Mouse (Mus musculus): Measurements from ENCODE around the gene M1ap. TPM values are rescaled to one million over a fixed set of nuclear protein-coding genes. Genes with fewer than 3 reads are reported as not detected.
A peak's percentile ranks its signal among the peaks of the same experiment; 100 is the strongest.

The M1ap gene
- total and polyA plus RNA-seq, 2 experiments: 0.17 TPM; not detected in 1

GRCm38 (mm10) chr6:82925005-82925404 lies 21.7 kb upstream of the M1ap start:
- H3K4me3 ChIP-seq (ENCODE audit: insufficient read depth, low read depth, low read length): no peak overlapping the region
- H3K36me3 ChIP-seq (ENCODE audit: control insufficient read depth, insufficient read depth, low read length): no peaks in the 10 kb centered on the region
- no peak overlapping the region for H3K9ac ChIP-seq (ENCODE audit: low read depth, low read length)
- no peaks in the 10 kb centered on the region for H3K27me3 ChIP-seq (ENCODE audit: control insufficient read depth, insufficient read depth, low read length)
- no peaks in the 10 kb centered on the region for H3K79me2 ChIP-seq (ENCODE audit: control insufficient read depth, insufficient read depth, low read length)
- TF ChIP-seq POLR2A (IDR thresholded peaks at IDR 0.05; ENCODE audit: extremely low read depth, insufficient read depth, low read length): no peak
- TF ChIP-seq CTCF (IDR thresholded peaks at IDR 0.05; ENCODE audit: low read depth, low read length): peak; percentile 52
- WGBS: 67% methylated on average over 3 of the region's 3 CpGs
- peaks cover 5% of the 10 kb centered on the region; the same call in 1 of the 2 replicates for H3K4me1 ChIP-seq (ENCODE audit: control insufficient read depth, insufficient read depth, low read length)
- H3K27ac ChIP-seq (replicated peaks; ENCODE audit: insufficient read depth, low read depth, low read length): no peak overlapping the region
- no peak for DNase-seq (ENCODE audit: extremely low read depth, low read depth, low spot score)

DNA sequence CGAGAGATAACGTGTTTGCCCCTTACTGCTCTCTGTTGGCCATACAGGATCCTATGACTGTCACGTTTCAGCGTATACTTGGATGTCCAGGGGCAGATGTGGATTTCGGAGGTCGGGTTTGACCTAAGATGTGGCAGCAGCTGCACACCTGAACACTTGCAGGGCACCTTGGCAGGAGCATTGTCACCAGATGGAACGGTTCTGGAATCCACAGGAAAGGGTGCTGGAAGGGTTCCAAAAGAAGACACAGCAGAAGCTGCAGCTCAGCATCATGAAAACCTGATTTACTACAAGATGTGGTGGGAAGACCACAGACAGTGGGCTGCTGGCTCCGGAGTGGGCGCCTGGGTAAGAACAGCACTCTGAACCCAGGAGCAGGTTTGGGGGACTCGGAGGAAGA lies 20.6 kb upstream of the M1ap start:
- no peak overlapping the region for H3K4me3 ChIP-seq (ENCODE audit: insufficient read depth, low read depth, low read length)
- no peak overlapping the region for H3K9ac ChIP-seq (ENCODE audit: low read depth, low read length)
- H3K79me2 ChIP-seq (ENCODE audit: control insufficient read depth, insufficient read depth, low read length): no peaks in the 10 kb centered on the region
- H3K4me1 ChIP-seq (ENCODE audit: control insufficient read depth, insufficient read depth, low read length): peaks cover 5% of the 10 kb centered on the region; the same call in 1 of the 2 replicates
- no peaks in the 10 kb centered on the region for H3K36me3 ChIP-seq (ENCODE audit: control insufficient read depth, insufficient read depth, low read length)
- TF ChIP-seq POLR2A (IDR thresholded peaks at IDR 0.05; ENCODE audit: extremely low read depth, insufficient read depth, low read length) (no peak), CTCF (IDR thresholded peaks at IDR 0.05; ENCODE audit: low read depth, low read length) (no peak)
- 74% methylated on average over 10 of the region's 10 CpGs for WGBS
- H3K27me3 ChIP-seq (ENCODE audit: control insufficient read depth, insufficient read depth, low read length): no peaks in the 10 kb centered on the region
- DNase-seq (ENCODE audit: extremely low read depth, low read depth, low spot score): no peak
- H3K27ac ChIP-seq (replicated peaks; ENCODE audit: insufficient read depth, low read depth, low read length): no peak overlapping the region

DNA sequence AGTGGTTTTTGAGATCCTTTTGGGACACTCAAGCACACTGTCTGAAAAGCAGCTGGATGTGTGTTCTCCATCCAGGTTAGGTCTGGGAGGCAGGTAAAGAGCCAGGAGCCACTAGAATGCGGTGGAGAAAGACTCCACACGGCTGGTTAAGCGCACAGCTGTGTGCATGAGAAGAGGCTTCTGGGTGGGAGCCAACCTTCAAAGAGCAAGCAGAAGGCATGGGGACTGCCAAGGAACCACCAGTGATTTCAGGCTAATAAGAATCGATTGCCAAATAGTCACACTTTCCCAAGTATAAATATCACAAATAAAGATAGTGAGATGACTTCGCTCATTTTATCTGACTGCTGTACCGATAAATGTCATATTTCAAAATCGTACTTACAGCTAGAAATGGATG lies 20.2 kb upstream of the M1ap start:
- no peak for TF ChIP-seq POLR2A (IDR thresholded peaks at IDR 0.05; ENCODE audit: extremely low read depth, insufficient read depth, low read length)
- no peak for TF ChIP-seq CTCF (IDR thresholded peaks at IDR 0.05; ENCODE audit: low read depth, low read length)
- DNase-seq (ENCODE audit: extremely low read depth, low read depth, low spot score): peak; percentile 79
- Histone ChIP-seq H3K4me1 (ENCODE audit: control insufficient read depth, insufficient read depth, low read length) (peaks cover 5% of the 10 kb centered on the region; the same call in 1 of the 2 replicates), H3K79me2 (ENCODE audit: control insufficient read depth, insufficient read depth, low read length) (no peaks in the 10 kb centered on the region), H3K27me3 (ENCODE audit: control insufficient read depth, insufficient read depth, low read length) (no peaks in the 10 kb centered on the region), H3K36me3 (ENCODE audit: control insufficient read depth, insufficient read depth, low read length) (no peaks in the 10 kb centered on the region), H3K4me3 (ENCODE audit: insufficient read depth, low read depth, low read length) (no peak overlapping the region), H3K27ac (replicated peaks; ENCODE audit: insufficient read depth, low read depth, low read length) (no peak overlapping the region), H3K9ac (ENCODE audit: low read depth, low read length) (no peak overlapping the region)
- WGBS: 26% methylated on average over 7 of the region's 7 CpGs

DNA sequence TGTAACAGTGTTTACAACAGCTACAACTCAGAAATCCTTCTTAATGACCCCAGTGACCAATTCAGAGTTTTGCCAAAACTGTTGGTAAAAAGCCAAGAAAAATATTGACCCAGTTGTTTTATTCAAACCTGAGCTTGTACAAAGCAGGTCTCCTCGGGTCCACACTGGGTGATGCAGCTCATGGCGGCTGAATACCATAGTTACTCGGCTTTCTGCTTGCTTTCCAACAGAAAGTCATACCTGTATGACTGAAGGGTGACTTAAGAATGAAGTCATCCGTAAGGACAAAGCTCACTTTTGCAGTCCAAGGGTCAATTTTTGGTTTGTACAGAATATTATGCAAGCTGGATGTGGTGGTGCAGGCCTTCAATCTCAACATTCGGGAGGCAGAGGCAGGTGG lies 19.1 kb upstream of the M1ap start:
- Histone ChIP-seq H3K27me3 (ENCODE audit: control insufficient read depth, insufficient read depth, low read length) (no peaks in the 10 kb centered on the region), H3K4me3 (ENCODE audit: insufficient read depth, low read depth, low read length) (no peak overlapping the region), H3K79me2 (ENCODE audit: control insufficient read depth, insufficient read depth, low read length) (no peaks in the 10 kb centered on the region), H3K27ac (replicated peaks; ENCODE audit: insufficient read depth, low read depth, low read length) (no peak overlapping the region), H3K4me1 (ENCODE audit: control insufficient read depth, insufficient read depth, low read length) (peaks cover 10% of the 10 kb centered on the region; the same call in 1 of the 2 replicates), H3K9ac (ENCODE audit: low read depth, low read length) (no peak overlapping the region), H3K36me3 (ENCODE audit: control insufficient read depth, insufficient read depth, low read length) (no peaks in the 10 kb centered on the region)
- 19% methylated on average over 5 of the region's 5 CpGs for WGBS
- peak; percentile 86 for DNase-seq (ENCODE audit: extremely low read depth, low read depth, low spot score)
- TF ChIP-seq CTCF (IDR thresholded peaks at IDR 0.05; ENCODE audit: low read depth, low read length): no peak
- TF ChIP-seq POLR2A (IDR thresholded peaks at IDR 0.05; ENCODE audit: extremely low read depth, insufficient read depth, low read length): no peak

DNA sequence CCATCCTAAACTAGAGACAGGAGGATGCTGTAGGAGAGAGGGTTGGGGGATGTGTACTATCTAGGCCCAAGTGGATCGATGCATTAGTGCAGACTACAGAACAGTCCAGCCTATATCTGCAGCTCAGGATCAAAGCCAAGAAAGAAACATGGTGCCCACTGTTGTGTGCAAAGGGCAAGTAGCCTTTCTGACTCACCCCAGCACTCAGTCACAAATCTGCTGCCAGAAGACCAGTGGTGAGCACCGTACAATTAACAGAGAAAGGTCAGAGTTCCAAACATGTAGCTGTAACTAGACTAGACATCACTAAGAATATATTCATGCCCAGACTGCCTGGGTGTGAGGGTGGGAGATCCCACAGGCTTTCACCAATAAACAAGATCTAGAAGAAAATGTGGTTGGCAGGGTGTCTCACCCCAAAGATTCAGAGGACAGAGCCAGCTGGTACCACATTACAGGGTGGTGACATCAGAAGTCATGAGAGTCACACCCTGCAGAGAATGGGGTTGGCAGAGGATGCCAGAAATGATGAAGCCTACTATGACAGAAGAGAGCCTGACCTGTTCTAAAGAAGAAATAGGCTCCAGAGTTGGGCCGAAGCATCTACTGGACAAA lies 12.0 kb upstream of the M1ap start:
- no peaks in the 10 kb centered on the region for H3K36me3 ChIP-seq (ENCODE audit: control insufficient read depth, insufficient read depth, low read length)
- H3K4me3 ChIP-seq (ENCODE audit: insufficient read depth, low read depth, low read length): no peak overlapping the region
- TF ChIP-seq CTCF (IDR thresholded peaks at IDR 0.05; ENCODE audit: low read depth, low read length) (no peak), POLR2A (IDR thresholded peaks at IDR 0.05; ENCODE audit: extremely low read depth, insufficient read depth, low read length) (no peak)
- peaks cover 5% of the 10 kb centered on the region; the same call in 1 of the 2 replicates for H3K4me1 ChIP-seq (ENCODE audit: control insufficient read depth, insufficient read depth, low read length)
- H3K27ac ChIP-seq (replicated peaks; ENCODE audit: insufficient read depth, low read depth, low read length): no peak overlapping the region
- no peak overlapping the region for H3K9ac ChIP-seq (ENCODE audit: low read depth, low read length)
- H3K79me2 ChIP-seq (ENCODE audit: control insufficient read depth, insufficient read depth, low read length): no peaks in the 10 kb centered on the region
- 89% methylated on average over 3 of the region's 3 CpGs for WGBS
- H3K27me3 ChIP-seq (ENCODE audit: control insufficient read depth, insufficient read depth, low read length): peaks cover 6% of the 10 kb centered on the region
- DNase-seq (ENCODE audit: extremely low read depth, low read depth, low spot score): no peak

- H3K79me2 ChIP-seq (ENCODE audit: control insufficient read depth, insufficient read depth, low read length): no peaks in the 10 kb centered on the region
- H3K9ac ChIP-seq (ENCODE audit: low read depth, low read length): no peak within 1 kb of the TSS
- H3K4me3 ChIP-seq (ENCODE audit: insufficient read depth, low read depth, low read length): no peak within 1 kb of the TSS; the same call in 1 of the 2 replicates
- H3K27me3 ChIP-seq (ENCODE audit: control insufficient read depth, insufficient read depth, low read length): peaks cover 6% of the 10 kb centered on the region
- H3K27ac ChIP-seq (replicated peaks; ENCODE audit: insufficient read depth, low read depth, low read length): no peak within 1 kb of the TSS
- no peak for TF ChIP-seq CTCF (IDR thresholded peaks at IDR 0.05; ENCODE audit: low read depth, low read length)
- TF ChIP-seq POLR2A (IDR thresholded peaks at IDR 0.05; ENCODE audit: extremely low read depth, insufficient read depth, low read length): no peak
- no peaks in the 10 kb centered on the region for H3K4me1 ChIP-seq (ENCODE audit: control insufficient read depth, insufficient read depth, low read length)
- no peak for DNase-seq (ENCODE audit: extremely low read depth, low read depth, low spot score)
- WGBS: 8% methylated on average over 44 of the region's 44 CpGs
- H3K36me3 ChIP-seq (ENCODE audit: control insufficient read depth, insufficient read depth, low read length): no peaks in the 10 kb centered on the region
Measured at GRCm38 (mm10) chr6:82939167-82939912, 7.4 kb upstream of the M1ap start, which contains the start of gene Sema4f. Sema4f (minus strand) TSS chr6:82939769.
